Mouse (Mus musculus) ES-Bruce4 (cell line): ENCODE measurements around the gene Ric3. TPM values are rescaled to one million over a fixed set of nuclear protein-coding genes. Genes with fewer than 3 reads are reported as not detected.

ENCODE experiments used
- H3K27ac ChIP-seq: 2 replicates; pipeline ENCODE4 v1.5.1; 2012; ENCODE audit warnings: low read length, inconsistent platforms; ENCODE audit not compliant: insufficient read depth
- H3K27me3 ChIP-seq: 2 replicates; pipeline ENCODE4 v1.6.1; 2012; ENCODE audit warnings: mild to moderate bottlenecking, low read length, inconsistent platforms; ENCODE audit not compliant: control insufficient read depth, poor library complexity, insufficient read depth, severe bottlenecking
- H3K36me3 ChIP-seq: 2 replicates; pipeline ENCODE4 v1.6.1; 2012; ENCODE audit warnings: inconsistent platforms, mild to moderate bottlenecking, low read length, moderate library complexity; ENCODE audit not compliant: control insufficient read depth, poor library complexity, insufficient read depth, severe bottlenecking
- H3K4me1 ChIP-seq: one replicate; pipeline ENCODE4 v1.8.1; 2011; ENCODE audit warnings: low read length; ENCODE audit not compliant: control insufficient read depth, insufficient read depth
- H3K4me3 ChIP-seq: 2 replicates; pipeline ENCODE4 v1.5.1; 2011; ENCODE audit warnings: low read depth, mild to moderate bottlenecking, low read length
- H3K9ac ChIP-seq: 2 replicates; pipeline ENCODE4 v1.6.1; 2012; ENCODE audit warnings: low read depth, mild to moderate bottlenecking, inconsistent platforms; ENCODE audit not compliant: poor library complexity, severe bottlenecking
- H3K9me3 ChIP-seq: replicated peaks from 2 replicates; pipeline ENCODE4 v1.6.1; 2012; ENCODE audit warnings: mild to moderate bottlenecking, low read length, inconsistent platforms; ENCODE audit not compliant: control insufficient read depth, poor library complexity, insufficient read depth, severe bottlenecking
- CTCF ChIP-seq: IDR thresholded peaks from one replicate; pipeline ENCODE4 v1.8.1; 2011; ENCODE audit warnings: low read depth, low read length
- EP300 ChIP-seq: IDR thresholded peaks from 2 replicates; pipeline ENCODE4 v1.6.1; 2011; ENCODE audit warnings: low read depth, low read length; ENCODE audit not compliant: insufficient read depth
- POLR2A ChIP-seq: IDR thresholded peaks from one replicate; pipeline ENCODE4 v1.8.1; 2011; ENCODE audit warnings: low read length; ENCODE audit not compliant: insufficient read depth
- polyA plus RNA-seq: library from polyadenylated mRNA; stranded (reverse); fragments of >200 nt; gene quantifications from 2 replicates; pipeline ENCODE4 v1.2.4, GENCODE M21; 2011; ENCODE audit warnings: low read depth; ENCODE audit not compliant: missing spikeins, insufficient read depth, insufficient read length

Ric3 gene
- polyA plus RNA-seq, 1 experiment = 5.4 TPM

DNA sequence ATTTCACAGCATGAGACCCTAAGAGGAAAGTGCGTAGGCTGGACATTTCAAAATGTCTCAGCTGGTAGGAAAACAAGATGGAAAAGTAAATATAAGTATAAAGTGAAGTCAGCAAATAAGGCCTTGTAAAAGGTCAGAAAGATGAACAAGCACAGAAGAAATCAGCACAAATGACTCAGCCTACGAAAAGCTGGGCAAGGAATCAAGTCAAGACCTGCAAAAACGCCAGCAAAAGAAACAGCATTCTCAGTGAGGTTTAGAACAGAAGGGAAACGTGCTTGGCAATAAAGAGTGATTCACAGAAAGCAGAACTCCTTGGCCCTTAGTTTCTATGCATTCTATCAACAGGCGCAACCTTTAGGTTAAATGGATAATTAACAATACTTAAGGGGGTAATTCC lies 10.8 kb downstream of the Ric3 start:
- H3K9me3 ChIP-seq = no peaks in the 10 kb centered on the region
- H3K36me3 ChIP-seq = no peaks in the 10 kb centered on the region
- H3K27ac ChIP-seq = no peak overlapping the region
- H3K4me3 ChIP-seq = no peak overlapping the region
- no peak for TF ChIP-seq EP300
- TF ChIP-seq CTCF = no peak
- TF ChIP-seq POLR2A = no peak
- H3K9ac ChIP-seq = no peak overlapping the region
- no peaks in the 10 kb centered on the region for H3K27me3 ChIP-seq
- no peaks in the 10 kb centered on the region for H3K4me1 ChIP-seq

- Histone ChIP-seq H3K27ac (no peak overlapping the region), H3K27me3 (no peaks in the 10 kb centered on the region), H3K9me3 (peaks cover 15% of the 10 kb centered on the region), H3K4me1 (no peaks in the 10 kb centered on the region), H3K9ac (no peak overlapping the region), H3K4me3 (no peak overlapping the region), H3K36me3 (no peaks in the 10 kb centered on the region)
- TF ChIP-seq EP300 = no peak
- no peak for TF ChIP-seq CTCF
- no peak for TF ChIP-seq POLR2A
Observed at GRCm38 (mm10) chr7:109069641-109070040, 13.5 kb downstream of the Ric3 start.

GRCm38 (mm10) chr7:109059536-109059935 lies 23.6 kb downstream of the Ric3 start:
- Histone ChIP-seq H3K9me3 (no peaks in the 10 kb centered on the region), H3K36me3 (no peaks in the 10 kb centered on the region), H3K27ac (no peak overlapping the region), H3K4me3 (no peak overlapping the region), H3K9ac (no peak overlapping the region), H3K4me1 (no peaks in the 10 kb centered on the region), H3K27me3 (no peaks in the 10 kb centered on the region)
- TF ChIP-seq EP300 (no peak), POLR2A (no peak), CTCF (no peak)

DNA sequence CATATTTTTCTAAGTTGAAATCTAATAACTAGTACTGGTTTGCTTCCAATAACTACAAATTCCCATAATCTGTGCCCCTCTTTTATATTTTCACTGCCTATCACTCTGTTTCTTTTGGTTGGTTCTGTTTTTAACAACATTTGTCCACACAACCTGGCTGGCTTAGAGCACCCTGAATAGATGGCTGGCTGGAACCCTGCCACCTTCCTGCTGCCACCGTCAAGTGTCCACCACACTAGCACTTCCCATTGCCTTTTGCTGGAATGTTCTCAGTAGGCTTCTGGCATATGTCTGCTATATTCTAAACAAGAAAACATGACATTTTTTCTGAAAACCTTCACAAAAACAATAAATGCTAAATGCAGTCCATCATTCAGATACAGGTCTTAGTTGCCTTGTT lies 32.3 kb downstream of the Ric3 start:
- no peaks in the 10 kb centered on the region for H3K4me1 ChIP-seq

GRCm38 (mm10) chr7:109045876-109046275 lies 37.3 kb downstream of the Ric3 start:
- no peaks in the 10 kb centered on the region for H3K27me3 ChIP-seq
- H3K9ac ChIP-seq = no peak overlapping the region
- TF ChIP-seq POLR2A (no peak), EP300 (no peak), CTCF (no peak)
- no peak overlapping the region for H3K27ac ChIP-seq
- H3K4me3 ChIP-seq = no peak overlapping the region
- no peaks in the 10 kb centered on the region for H3K9me3 ChIP-seq
- no peaks in the 10 kb centered on the region for H3K36me3 ChIP-seq
- H3K4me1 ChIP-seq = no peaks in the 10 kb centered on the region

More for the DNA sequence above, 32.3 kb downstream of the Ric3 start:
- TF ChIP-seq EP300 (no peak), POLR2A (no peak), CTCF (no peak)
- Histone ChIP-seq H3K27me3 (no peaks in the 10 kb centered on the region), H3K27ac (no peak overlapping the region), H3K9me3 (no peaks in the 10 kb centered on the region), H3K36me3 (no peaks in the 10 kb centered on the region), H3K4me3 (no peak overlapping the region), H3K9ac (no peak overlapping the region)

- TF ChIP-seq EP300 (no peak), POLR2A (no peak), CTCF (no peak)
- Histone ChIP-seq H3K27ac (no peak overlapping the region), H3K9ac (no peak overlapping the region), H3K4me1 (no peaks in the 10 kb centered on the region), H3K36me3 (no peaks in the 10 kb centered on the region), H3K27me3 (no peaks in the 10 kb centered on the region), H3K9me3 (no peaks in the 10 kb centered on the region), H3K4me3 (no peak overlapping the region)
Observed at GRCm38 (mm10) chr7:109039445-109039844, 43.7 kb downstream of the Ric3 start.
